Mouse (Mus musculus) heart, embryonic 15.5 days (tissue): ENCODE results near the gene 1700066M21Rik. TPM values are rescaled to one million over a fixed set of nuclear protein-coding genes. Genes with fewer than 3 reads are reported as not detected.

Source experiments
- ATAC-seq: fragments of 200-750 bp; cut with Nextera tagmentation; replicated peaks from 2 replicates; pipeline ENCODE4 v1.8.0; 2017; ENCODE audit warnings: low read depth, moderate TSS enrichment; ENCODE audit not compliant: insufficient number of reproducible peaks, insufficient read depth, low FRiP score
- H3K27ac ChIP-seq: fragments of 300-500 bp; sonication (generic); 2 replicates; pipeline ENCODE4 v1.5.1; 2015; ENCODE audit warnings: mild to moderate bottlenecking, inconsistent platforms
- H3K27me3 ChIP-seq: fragments of 300-500 bp; sonication (generic); 2 replicates; pipeline ENCODE4 v1.6.1; 2015; ENCODE audit warnings: inconsistent platforms
- H3K36me3 ChIP-seq: fragments of 300-500 bp; sonication (generic); 2 replicates; pipeline ENCODE4 v1.6.1; 2015; ENCODE audit warnings: mild to moderate bottlenecking, inconsistent platforms
- H3K4me1 ChIP-seq: fragments of 300-500 bp; sonication (generic); replicated peaks from 2 replicates; pipeline ENCODE4 v1.6.1; 2015; ENCODE audit warnings: inconsistent platforms
- H3K4me2 ChIP-seq: fragments of 300-500 bp; sonication (generic); 2 replicates; pipeline ENCODE4 v1.6.1; 2015; ENCODE audit warnings: inconsistent platforms, mild to moderate bottlenecking, moderate library complexity
- H3K4me3 ChIP-seq: fragments of 300-500 bp; sonication (generic); 2 replicates; pipeline ENCODE4 v1.5.1; 2015; ENCODE audit warnings: mild to moderate bottlenecking, inconsistent platforms
- H3K9ac ChIP-seq: fragments of 300-500 bp; sonication (generic); 2 replicates; pipeline ENCODE4 v1.6.1; 2015; ENCODE audit warnings: mild to moderate bottlenecking, inconsistent platforms
- H3K9me3 ChIP-seq: fragments of 300-500 bp; sonication (generic); replicated peaks from 2 replicates; pipeline ENCODE4 v1.6.1; 2016; ENCODE audit warnings: inconsistent platforms
- WGBS: fragments of 180-500 bp; shearing (Covaris S2); methylation state at CpG from one replicate; pipeline ENCODE4 v1.1.7; 2015; ENCODE audit warnings: mixed read lengths; 5-methylcytosine and 5-hydroxymethylcytosine counted together
- polyA plus RNA-seq: library from polyadenylated mRNA; unstranded; fragments of >200 nt; fragmentation: Nextera tagmentation; extraction: Ambion mirVana; gene quantifications from 2 replicates; pipeline ENCODE4 v1.2.1, GENCODE M21; 2015

1700066M21Rik gene
- polyA plus RNA-seq: 7.7 and 9.8 TPM in 2 replicates

DNA sequence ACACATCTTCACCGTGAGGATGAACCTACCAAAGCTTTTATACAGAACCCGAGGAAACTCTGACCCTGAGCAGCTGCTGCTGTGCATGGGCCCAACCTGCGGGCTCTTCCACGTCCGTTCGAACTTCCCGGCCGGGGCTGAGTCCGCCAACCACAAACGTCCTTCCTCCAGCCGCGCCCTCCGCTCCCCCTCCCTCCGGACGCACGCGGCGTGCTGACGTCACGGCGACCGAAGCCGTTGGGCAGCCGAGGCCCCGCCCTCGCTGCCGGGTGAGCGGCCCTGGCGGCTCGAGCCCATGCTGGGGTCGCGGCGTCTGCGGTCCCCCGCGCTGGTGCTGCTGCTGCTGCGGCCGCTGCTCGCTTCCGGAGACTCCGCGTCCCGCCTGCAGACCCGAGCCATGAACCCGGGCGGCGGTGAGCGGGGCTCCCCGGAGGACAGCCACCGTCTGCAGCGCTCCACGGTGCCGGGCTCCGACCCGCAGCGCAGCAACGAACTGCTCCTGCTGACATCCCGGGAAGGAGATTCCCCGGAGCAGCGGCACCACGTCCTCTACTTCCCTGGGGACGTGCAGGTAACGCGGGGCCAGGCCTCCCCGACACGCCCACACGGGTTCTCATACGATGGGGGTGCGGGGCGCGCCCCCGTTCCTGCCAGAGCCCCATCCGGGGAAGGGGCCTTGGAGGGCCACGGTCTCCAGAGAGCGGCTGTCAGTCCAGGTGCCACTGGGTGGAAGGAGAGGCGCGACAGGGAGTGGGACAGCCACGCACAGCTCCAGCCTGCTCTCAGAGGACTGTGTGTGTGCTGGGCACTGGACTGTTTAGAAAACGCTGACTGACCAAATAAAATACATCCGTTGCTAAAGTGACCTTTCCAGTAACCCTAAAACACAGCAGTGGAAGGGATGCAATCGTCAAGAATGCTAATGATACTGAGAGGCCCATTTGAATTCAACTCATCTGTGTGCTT, at the start of gene 1700066M21Rik:
1700066M21Rik (plus strand) TSS at position 245 of the 966 bp plus-strand sequence.
- Histone ChIP-seq H3K4me3 (peak within 1 kb of the TSS; percentile 82), H3K36me3 (no peaks in the 10 kb centered on the region), H3K9me3 (no peaks in the 10 kb centered on the region), H3K4me2 (peak within 1 kb of the TSS; percentile 84), H3K4me1 (peaks cover 10% of the 10 kb centered on the region), H3K27me3 (no peaks in the 10 kb centered on the region), H3K9ac (peak within 1 kb of the TSS; percentile 90), H3K27ac (peak within 1 kb of the TSS; percentile 81)
- peak; percentile 97 for ATAC-seq
- WGBS: under 1% methylated on average over 81 of the region's 81 CpGs

DNA sequence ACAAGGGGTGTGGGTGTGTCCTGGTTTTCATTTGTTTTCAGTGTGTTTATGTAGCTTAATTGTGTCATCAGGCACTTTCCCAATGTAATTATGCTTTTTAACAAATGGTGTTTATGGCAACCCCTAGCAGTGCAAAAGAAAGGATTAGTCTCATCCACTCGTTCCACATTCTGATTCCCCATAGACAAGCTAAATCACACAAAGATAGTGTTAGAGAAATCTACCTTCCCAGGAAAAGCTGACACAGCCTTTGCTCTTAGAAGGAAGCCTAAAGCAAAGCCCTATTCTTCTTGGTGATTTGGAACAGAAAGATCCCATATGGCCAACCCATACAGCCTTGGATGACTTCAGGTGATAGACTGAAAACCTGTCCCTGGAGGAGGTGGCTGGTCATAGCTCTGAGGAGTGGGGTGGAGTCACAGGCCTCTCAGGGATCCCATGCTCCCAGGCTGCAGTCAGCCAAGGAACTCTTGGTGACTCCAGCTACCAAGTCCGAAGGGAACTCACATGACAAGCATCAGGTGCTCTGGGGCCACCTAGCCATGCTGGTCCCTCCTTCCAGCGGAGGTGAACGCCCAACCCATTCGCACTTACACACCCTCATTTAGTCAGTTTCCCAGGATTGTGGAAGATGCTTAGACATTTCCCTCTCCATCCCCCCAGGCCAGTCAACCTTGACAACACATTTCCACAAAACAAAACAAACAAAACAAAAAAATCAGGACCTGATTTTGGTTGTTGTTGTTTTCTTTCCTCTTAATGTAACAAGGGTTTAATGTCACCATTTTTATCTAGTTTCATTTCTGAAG, 47.9 kb upstream of the 1700066M21Rik start:
- 80% methylated on average over 5 of the region's 5 CpGs for WGBS
- H3K4me2 ChIP-seq: no peak overlapping the region
- no peaks in the 10 kb centered on the region for H3K36me3 ChIP-seq
- peaks cover 5% of the 10 kb centered on the region for H3K4me1 ChIP-seq
- H3K4me3 ChIP-seq: no peak overlapping the region
- H3K27ac ChIP-seq: no peak overlapping the region
- H3K9ac ChIP-seq: no peak overlapping the region
- no peaks in the 10 kb centered on the region for H3K9me3 ChIP-seq
- H3K27me3 ChIP-seq: no peaks in the 10 kb centered on the region
- no peak for ATAC-seq

DNA sequence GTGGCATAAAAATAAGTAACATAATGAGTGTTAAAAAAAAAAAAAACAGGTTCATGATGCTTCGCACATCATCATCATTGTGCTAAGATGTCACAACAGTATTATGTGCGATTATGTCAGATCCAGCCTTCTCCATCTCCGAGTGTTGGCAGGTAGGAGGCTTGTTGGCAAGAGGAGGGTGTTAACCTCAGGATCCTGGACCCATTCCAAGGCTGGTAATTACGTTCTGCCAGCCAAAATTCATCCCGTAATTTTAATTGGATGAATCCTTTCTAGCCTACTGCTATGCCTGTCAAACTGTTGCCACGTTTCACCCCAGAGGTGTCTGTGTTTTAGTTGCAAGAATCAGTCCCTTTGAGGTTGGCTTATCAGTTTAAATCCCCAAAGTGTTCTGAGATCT, 47.2 kb upstream of the 1700066M21Rik start:
- Histone ChIP-seq H3K27me3 (no peaks in the 10 kb centered on the region), H3K9ac (no peak overlapping the region), H3K4me1 (peaks cover 5% of the 10 kb centered on the region), H3K27ac (no peak overlapping the region), H3K4me3 (no peak overlapping the region), H3K9me3 (no peaks in the 10 kb centered on the region), H3K4me2 (no peak overlapping the region), H3K36me3 (no peaks in the 10 kb centered on the region)
- WGBS: 59% methylated on average over 6 of the region's 6 CpGs
- no peak for ATAC-seq

DNA sequence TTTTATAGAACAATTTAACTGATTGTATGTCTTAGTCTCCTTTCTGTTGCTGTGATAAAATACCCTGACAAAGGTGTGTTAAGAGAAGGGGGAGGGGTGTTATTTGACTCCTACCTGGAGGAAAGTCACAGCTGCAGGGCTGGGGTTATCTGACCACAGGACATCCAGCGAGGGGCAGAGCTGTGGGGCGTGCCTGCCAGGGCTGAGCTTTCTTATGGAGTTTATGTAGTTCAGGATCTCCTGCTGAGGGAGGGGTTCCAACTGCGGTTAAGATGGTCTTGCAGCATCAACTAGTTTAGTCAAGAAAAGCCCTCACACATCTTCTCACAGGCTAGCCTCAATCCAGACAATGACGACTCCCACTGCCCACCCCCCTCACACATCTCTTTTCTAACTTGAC, 45.4 kb upstream of the 1700066M21Rik start:
- ATAC-seq: no peak
- peaks cover 5% of the 10 kb centered on the region for H3K4me1 ChIP-seq
- no peak overlapping the region for H3K9ac ChIP-seq
- H3K27ac ChIP-seq: no peak overlapping the region
- no peaks in the 10 kb centered on the region for H3K9me3 ChIP-seq
- H3K27me3 ChIP-seq: no peaks in the 10 kb centered on the region
- no peak overlapping the region for H3K4me3 ChIP-seq
- WGBS: 39% methylated on average over 4 of the region's 4 CpGs
- no peak overlapping the region for H3K4me2 ChIP-seq
- H3K36me3 ChIP-seq: no peaks in the 10 kb centered on the region

DNA sequence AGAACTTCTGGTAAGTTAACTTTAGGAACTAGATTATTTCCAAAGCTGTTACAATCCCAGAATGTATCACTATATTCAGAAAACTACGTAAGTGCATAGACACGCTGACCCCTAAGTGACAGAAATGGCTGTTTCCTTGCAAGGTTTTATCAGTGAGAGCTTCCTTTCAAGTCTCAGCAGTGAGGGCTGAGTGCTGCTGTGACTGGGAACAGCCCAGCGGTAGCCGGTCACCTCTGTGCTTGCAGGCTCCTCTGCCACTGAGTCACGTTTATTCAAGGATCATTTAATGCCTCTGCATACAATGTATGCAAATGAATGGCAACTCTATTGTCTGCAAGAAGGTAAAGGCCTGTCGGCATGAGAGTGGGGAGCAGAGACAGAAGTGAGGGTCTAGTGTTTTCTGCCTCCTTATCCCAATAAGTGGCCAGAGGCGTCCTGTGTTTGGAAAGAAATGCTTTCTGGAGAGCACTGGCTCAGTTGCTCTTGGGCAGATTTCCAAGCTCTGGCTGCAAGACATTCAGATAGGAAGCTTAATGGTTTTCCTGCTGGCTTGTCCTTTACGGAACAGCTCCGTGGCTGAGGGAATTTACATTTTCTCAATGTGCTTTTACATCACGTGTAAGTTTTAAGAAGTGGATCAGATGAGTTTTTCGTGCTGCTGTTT, 43.7 kb upstream of the 1700066M21Rik start:
- H3K4me2 ChIP-seq: peak overlapping the region; percentile 53
- peak; percentile 80 for ATAC-seq
- WGBS: 11% methylated on average over 11 of the region's 11 CpGs
- no peak overlapping the region for H3K9ac ChIP-seq
- H3K27ac ChIP-seq: peak overlapping the region; percentile 82
- peak overlapping the region; percentile 15; the same call in 1 of the 2 replicates for H3K4me3 ChIP-seq
- H3K9me3 ChIP-seq: no peaks in the 10 kb centered on the region
- H3K36me3 ChIP-seq: no peaks in the 10 kb centered on the region
- H3K27me3 ChIP-seq: no peaks in the 10 kb centered on the region
- peaks cover 5% of the 10 kb centered on the region for H3K4me1 ChIP-seq

DNA sequence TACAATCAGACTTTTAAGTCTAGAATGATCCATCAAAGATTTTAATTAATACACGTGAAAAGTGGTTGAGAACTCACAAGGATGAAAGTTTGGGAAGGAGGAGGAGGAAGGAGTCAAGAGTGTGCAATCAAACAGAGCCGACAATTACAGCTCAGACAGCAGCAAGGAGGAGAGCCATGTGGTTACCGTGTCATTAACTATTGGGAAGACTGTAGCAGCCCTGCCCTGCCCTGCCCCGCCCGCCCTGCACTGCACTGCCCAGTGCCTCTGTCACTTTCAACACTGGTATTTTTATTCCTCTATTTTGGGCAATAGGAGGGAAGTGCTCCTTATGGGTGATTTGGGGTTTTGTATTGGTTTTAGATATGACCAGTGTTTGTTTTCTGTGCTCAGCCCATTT, 42.2 kb upstream of the 1700066M21Rik start:
- Histone ChIP-seq H3K4me3 (no peak overlapping the region), H3K27ac (no peak overlapping the region), H3K27me3 (no peaks in the 10 kb centered on the region), H3K4me2 (no peak overlapping the region), H3K4me1 (peaks cover 5% of the 10 kb centered on the region), H3K9ac (no peak overlapping the region), H3K36me3 (no peaks in the 10 kb centered on the region), H3K9me3 (no peaks in the 10 kb centered on the region)
- ATAC-seq: no peak
- WGBS: 65% methylated on average over 5 of the region's 5 CpGs

DNA sequence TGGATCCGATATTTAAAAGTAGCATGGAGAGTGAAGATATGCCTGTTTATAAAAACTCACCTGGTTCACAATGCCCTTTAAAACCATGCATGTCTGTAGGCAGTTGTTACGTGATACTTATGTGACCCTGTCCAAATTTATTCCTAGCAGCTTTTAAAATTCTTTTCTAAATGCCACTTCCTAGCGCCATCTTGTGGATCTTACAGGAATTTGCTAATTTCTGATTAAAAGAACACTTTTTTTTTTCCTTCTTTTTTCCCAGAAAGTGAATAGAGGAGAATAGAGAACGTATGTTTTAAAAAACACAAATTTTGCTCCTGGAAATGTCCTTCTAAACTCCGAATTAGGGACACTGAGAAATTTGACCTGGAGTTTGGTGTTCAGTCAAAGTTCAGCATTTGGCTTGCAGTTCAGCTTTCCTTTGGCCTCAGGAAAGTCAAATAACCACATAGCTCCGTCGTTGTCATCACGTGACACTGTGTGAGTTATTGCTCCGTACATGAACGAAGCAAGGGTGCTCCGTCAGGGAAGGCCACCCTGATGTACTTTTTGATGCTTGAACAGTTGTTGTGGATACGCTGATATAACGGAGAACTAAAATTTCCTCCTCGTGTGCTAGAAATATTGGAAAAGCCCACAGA, 38.1 kb upstream of the 1700066M21Rik start:
- Histone ChIP-seq H3K4me2 (no peak overlapping the region), H3K36me3 (no peaks in the 10 kb centered on the region), H3K9ac (no peak overlapping the region), H3K4me1 (no peaks in the 10 kb centered on the region), H3K4me3 (no peak overlapping the region), H3K27me3 (no peaks in the 10 kb centered on the region), H3K9me3 (no peaks in the 10 kb centered on the region), H3K27ac (no peak overlapping the region)
- 47% methylated on average over 14 of the region's 14 CpGs for WGBS
- ATAC-seq: no peak

DNA sequence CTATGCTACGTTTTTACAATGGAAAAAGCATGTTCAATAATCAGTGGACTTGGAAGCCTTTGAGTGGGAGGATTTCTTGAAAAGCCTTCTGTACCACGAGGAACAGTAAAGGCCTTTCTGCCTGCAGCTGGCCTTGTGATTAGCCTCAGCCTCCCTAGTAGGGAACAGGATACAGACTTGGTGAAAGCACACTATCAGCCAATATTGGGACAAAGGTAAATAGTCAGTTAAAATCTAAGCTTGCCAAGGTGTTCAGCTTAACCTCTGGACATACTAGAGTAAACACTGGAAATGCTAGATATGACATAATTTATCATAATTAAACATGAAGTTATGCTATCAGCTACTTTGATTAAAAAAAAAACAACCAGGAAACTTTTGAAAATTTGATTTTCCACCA, 36.2 kb upstream of the 1700066M21Rik start:
- WGBS: 35% methylated on average over 2 of the region's 2 CpGs
- no peaks in the 10 kb centered on the region for H3K27me3 ChIP-seq
- no peak overlapping the region for H3K4me3 ChIP-seq

DNA sequence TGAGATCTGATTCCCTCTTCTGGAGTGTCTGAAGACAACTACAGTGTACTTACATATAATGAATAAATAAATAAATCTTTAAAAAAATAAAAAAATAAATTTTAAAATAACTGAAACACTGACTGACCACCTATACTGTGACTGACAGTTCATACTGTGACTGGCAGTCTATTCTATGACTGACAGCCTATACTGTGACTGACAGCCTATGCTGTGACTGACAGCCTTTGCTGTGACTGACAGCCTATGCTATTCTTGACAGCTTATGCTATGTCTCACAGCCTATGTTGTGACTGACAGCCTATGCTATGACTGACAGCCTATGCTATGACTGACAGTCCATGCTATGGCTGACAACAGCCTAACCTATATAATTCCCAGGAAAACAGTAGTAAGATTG, 29.9 kb upstream of the 1700066M21Rik start:
- no peaks in the 10 kb centered on the region for H3K36me3 ChIP-seq
- no peak overlapping the region for H3K4me2 ChIP-seq
- no peak overlapping the region for H3K27ac ChIP-seq
- no peak for ATAC-seq
- no peaks in the 10 kb centered on the region for H3K4me1 ChIP-seq
- H3K9ac ChIP-seq: no peak overlapping the region
- H3K9me3 ChIP-seq: no peaks in the 10 kb centered on the region
- no peaks in the 10 kb centered on the region for H3K27me3 ChIP-seq
- H3K4me3 ChIP-seq: no peak overlapping the region

More for the DNA sequence above, 36.2 kb upstream of the 1700066M21Rik start:
- H3K36me3 ChIP-seq: no peaks in the 10 kb centered on the region
- no peak overlapping the region for H3K4me2 ChIP-seq
- no peaks in the 10 kb centered on the region for H3K4me1 ChIP-seq
- no peak for ATAC-seq
- no peak overlapping the region for H3K27ac ChIP-seq
- H3K9me3 ChIP-seq: no peaks in the 10 kb centered on the region
- no peak overlapping the region for H3K9ac ChIP-seq

DNA sequence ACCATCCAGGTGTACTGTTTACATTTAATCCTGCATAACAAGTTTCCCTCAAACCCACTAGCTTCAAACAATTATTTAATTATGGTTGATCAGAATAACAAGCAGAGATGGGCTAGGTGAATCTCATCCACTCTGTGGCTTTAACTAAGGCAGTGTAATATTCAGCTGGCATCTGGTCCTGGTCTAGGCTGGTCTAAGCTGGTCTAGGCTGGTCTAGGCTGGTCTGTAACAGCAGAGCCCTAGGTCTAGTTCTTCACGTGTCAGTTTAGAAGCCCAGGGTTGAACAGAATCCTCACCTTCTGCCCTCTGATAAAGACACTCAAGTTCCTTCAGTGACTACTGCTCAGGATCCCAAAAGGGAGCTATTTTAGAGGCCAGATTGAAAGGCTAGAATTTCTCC, 25.5 kb upstream of the 1700066M21Rik start:
- Histone ChIP-seq H3K27ac (no peak overlapping the region), H3K9ac (no peak overlapping the region), H3K27me3 (no peaks in the 10 kb centered on the region), H3K9me3 (no peaks in the 10 kb centered on the region), H3K4me1 (no peaks in the 10 kb centered on the region), H3K36me3 (no peaks in the 10 kb centered on the region), H3K4me2 (no peak overlapping the region), H3K4me3 (no peak overlapping the region)
- 45% methylated on average over 1 of the region's 1 CpGs for WGBS
- ATAC-seq: no peak

DNA sequence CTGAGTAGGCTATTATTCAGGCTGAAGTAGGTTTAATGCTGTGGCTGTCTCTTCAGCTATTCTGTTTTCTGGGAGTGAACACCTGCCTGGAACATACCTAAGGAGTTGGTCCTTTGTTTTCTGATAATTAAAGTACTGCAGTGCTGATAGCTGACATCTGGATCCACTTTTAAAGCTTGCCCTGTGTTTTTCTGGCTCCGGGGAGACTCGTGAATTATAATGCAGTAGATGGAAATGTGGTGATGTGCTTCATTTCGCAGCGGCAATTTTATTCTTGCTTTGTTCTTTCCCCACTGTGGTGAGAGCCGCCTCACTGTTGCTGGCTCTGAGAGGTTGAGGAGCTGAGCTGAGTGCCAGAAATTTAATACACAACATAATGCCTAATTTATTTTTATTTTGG, 18.9 kb upstream of the 1700066M21Rik start:
- no peak for ATAC-seq
- no peaks in the 10 kb centered on the region for H3K4me1 ChIP-seq
- no peaks in the 10 kb centered on the region for H3K27me3 ChIP-seq
- H3K27ac ChIP-seq: no peak overlapping the region
- WGBS: 80% methylated on average over 5 of the region's 5 CpGs
- no peak overlapping the region for H3K4me2 ChIP-seq
- H3K9ac ChIP-seq: no peak overlapping the region
- H3K9me3 ChIP-seq: no peaks in the 10 kb centered on the region
- no peaks in the 10 kb centered on the region for H3K36me3 ChIP-seq
- no peak overlapping the region for H3K4me3 ChIP-seq
